Mouse (Mus musculus) testis, adult 2 months (tissue): ENCODE data around the gene Hoxc11. TPM values are rescaled to one million over a fixed set of nuclear protein-coding genes. Genes with fewer than 3 reads are reported as not detected.
A peak's percentile ranks its signal among the peaks of the same experiment; 100 is the strongest.

ENCODE experiments used
- H3K27ac ChIP-seq: fragments of 200-500 bp; 2 replicates; pipeline ENCODE4 v1.5.1; 2012; ENCODE audit warnings: low read depth, low read length; ENCODE audit not compliant: control insufficient read depth, insufficient read depth
- H3K27me3 ChIP-seq: fragments of 200-500 bp; 2 replicates; pipeline ENCODE4 v1.6.1; 2012; ENCODE audit warnings: mild to moderate bottlenecking, low read length, moderate library complexity; ENCODE audit not compliant: control insufficient read depth, insufficient read depth
- H3K36me3 ChIP-seq: fragments of 200-500 bp; 2 replicates; pipeline ENCODE4 v1.6.1; 2012; ENCODE audit warnings: mild to moderate bottlenecking, low read length; ENCODE audit not compliant: control insufficient read depth, insufficient read depth
- H3K4me1 ChIP-seq: fragments of 200-500 bp; 2 replicates; pipeline ENCODE4 v1.6.1; 2012; ENCODE audit warnings: low read length; ENCODE audit not compliant: control insufficient read depth, insufficient read depth
- H3K4me3 ChIP-seq: fragments of 200-500 bp; 2 replicates; pipeline ENCODE4 v1.5.1; 2012; ENCODE audit warnings: low read depth, mild to moderate bottlenecking, low read length, moderate library complexity, mixed read lengths; ENCODE audit not compliant: control insufficient read depth
- CTCF ChIP-seq: fragments of 200-500 bp; IDR thresholded peaks from 2 replicates; pipeline ENCODE4 v1.5.1; 2012; ENCODE audit warnings: low read depth, mild to moderate bottlenecking, inconsistent platforms, low read length, moderate library complexity; ENCODE audit not compliant: control insufficient read depth, insufficient read depth, insufficient replicate concordance
- POLR2A ChIP-seq: fragments of 200-500 bp; IDR thresholded peaks from 2 replicates; pipeline ENCODE4 v1.6.1; 2012; ENCODE audit warnings: low read depth, mild to moderate bottlenecking, inconsistent platforms, low read length, moderate library complexity; ENCODE audit not compliant: control insufficient read depth
- polyA plus RNA-seq: library from polyadenylated mRNA; depleted of rRNA; stranded (reverse); fragments of >200 nt; gene quantifications from 2 replicates; pipeline ENCODE4 v1.2.3, GENCODE M21; 2012

Hoxc11 gene
- polyA plus RNA-seq, 1 experiment = not detected

DNA sequence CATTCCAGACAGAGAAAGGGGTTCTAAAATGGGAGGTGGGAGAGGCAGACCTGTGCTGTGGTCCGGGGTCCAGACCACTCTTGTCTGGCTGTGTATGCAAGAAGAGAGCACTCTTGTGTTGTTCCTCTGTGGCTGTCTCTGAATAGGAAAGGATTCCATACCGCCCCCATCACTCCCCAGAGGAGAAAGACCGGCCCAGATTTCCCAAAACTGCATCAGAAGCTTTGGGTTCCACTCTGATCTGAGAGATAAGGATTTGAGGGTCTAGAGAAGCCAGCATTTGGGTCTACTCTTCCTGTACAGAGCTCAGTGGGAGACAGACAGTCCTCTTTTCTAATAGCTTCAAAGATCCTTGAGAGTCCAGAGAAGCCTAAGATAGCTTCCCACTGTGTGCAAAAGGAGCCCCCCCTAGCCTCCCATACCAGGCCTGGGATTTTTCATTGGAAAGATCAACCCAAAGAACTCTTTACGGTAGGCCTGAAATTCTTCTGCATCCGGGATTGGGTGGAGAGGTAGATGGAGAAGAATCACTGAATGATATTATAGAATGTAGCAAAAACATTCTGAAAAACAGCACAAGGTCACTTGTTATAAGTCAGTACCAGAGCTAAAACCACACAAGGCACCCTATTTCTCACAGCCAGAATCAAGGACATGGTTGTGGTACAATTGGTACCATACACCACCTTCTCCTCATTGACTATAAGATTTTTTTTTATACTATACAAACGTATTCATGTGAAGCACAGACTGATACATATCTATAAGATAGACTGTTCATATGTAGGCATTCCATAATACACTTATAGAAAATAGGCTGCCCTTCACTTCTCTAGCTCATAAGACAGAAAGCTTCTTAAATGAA lies 31.4 kb upstream of the Hoxc11 start:
- Histone ChIP-seq H3K36me3 (no peaks in the 10 kb centered on the region), H3K27me3 (peaks cover 10% of the 10 kb centered on the region), H3K4me1 (peaks cover 11% of the 10 kb centered on the region), H3K27ac (no peak overlapping the region), H3K4me3 (no peak overlapping the region)
- TF ChIP-seq POLR2A = no peak
- no peak for TF ChIP-seq CTCF

DNA sequence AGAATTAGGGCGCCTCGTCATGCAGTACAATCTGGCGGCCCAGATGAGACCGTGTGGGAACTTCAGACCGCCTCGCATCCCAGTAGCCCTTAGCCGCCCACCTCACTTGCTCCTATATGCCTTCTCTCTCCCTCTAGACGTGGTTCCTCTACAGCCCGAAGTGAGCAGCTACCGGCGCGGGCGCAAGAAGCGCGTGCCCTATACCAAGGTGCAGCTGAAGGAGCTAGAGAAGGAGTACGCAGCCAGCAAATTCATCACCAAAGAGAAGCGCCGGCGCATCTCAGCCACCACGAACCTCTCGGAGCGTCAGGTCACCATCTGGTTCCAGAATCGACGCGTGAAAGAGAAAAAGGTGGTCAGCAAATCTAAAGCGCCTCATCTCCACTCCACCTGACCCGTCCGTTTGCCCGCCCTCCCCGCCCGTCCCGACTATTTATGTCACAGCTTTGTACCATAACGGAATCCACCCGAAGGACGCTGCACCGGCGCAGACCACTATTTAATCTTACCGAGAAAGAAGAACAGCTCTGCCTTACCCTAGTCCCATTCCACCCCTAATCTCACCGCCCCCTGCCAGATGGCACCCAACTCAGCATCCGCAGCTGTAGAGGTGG lies 27.1 kb upstream of the Hoxc11 start:
- Histone ChIP-seq H3K27ac (no peak overlapping the region), H3K4me3 (no peak overlapping the region), H3K27me3 (peaks cover 3% of the 10 kb centered on the region), H3K36me3 (no peaks in the 10 kb centered on the region), H3K4me1 (peaks cover 4% of the 10 kb centered on the region)
- TF ChIP-seq POLR2A = no peak
- TF ChIP-seq CTCF = no peak

DNA sequence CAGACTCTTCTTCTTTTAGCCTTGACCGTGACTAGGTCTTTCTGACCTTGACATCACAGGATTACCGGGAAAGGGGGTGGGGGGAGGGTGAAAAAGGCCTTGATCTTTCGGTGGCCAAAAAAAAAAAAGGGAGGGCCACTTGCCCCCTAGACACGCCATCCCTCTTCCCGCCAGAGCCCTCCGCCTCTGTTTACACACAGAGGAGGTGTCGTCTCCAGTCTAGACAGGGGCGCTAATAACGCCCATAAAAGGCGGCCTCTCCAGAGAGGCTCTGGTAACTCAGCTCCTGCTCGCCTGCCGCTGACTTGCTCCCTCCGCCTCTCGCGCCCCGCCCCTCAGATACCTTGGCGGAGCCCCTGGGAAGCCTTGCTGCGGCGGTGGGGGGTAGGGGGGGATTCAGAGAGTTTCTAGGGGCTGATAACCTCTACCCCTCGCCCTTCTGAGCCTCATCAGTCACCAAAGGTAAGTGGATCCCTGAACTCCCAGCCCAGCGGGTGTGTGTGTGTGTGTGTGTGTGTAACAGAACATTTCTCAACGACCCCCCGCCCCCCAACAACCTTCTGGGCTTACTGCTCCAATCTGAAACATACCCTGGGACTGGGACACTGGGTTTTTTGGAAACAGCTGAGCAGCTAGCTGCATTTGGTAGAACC lies 22.4 kb upstream of the Hoxc11 start:
- TF ChIP-seq POLR2A (no peak), CTCF (no peak)
- Histone ChIP-seq H3K27me3 (peaks cover 10% of the 10 kb centered on the region), H3K4me3 (no peak overlapping the region), H3K27ac (no peak overlapping the region), H3K36me3 (no peaks in the 10 kb centered on the region), H3K4me1 (peaks cover 4% of the 10 kb centered on the region)

DNA sequence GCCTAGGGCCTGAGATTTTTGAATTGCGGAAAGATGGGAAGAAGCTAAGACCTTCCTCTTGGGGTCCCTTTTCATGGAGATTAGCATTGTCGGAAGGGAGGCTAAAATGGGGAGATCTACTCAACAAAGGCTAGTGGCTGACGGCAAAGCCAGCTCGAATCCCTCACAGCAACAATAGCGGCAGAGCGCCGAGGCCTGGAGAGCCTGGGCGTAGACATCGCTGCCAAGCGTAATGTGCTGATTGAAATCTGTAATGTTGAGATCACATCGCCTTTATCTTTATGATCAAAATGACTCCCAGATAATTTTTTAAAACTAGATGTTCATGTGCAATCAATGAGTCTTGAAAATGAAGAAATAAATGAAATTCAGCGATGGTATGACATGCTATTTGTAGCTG lies 19.8 kb upstream of the Hoxc11 start:
- H3K27me3 ChIP-seq = peaks cover 12% of the 10 kb centered on the region
- H3K36me3 ChIP-seq = no peaks in the 10 kb centered on the region
- TF ChIP-seq POLR2A = no peak
- TF ChIP-seq CTCF = no peak
- no peak overlapping the region for H3K4me3 ChIP-seq
- H3K27ac ChIP-seq = no peak overlapping the region
- H3K4me1 ChIP-seq = peaks cover 8% of the 10 kb centered on the region

DNA sequence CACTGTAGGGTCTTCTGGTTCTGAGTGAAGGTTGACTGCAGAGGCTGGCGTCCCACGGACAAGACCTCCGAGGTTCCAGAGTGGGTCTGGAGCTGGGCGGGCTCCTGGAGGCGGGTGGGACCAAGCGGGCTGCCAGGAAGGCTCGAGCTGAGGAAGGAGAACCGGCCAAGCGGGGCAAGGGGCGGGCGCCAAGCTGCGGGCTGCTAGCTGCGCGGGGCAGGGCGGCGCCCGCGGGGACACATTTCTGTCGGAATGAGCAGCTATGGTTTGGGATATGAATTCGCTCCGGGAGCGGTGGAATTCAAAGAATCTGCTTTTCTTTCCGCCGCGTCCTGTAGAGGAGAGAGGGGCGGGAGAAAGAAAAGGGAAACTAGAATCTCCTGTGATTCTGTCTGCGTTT lies 19.3 kb upstream of the Hoxc11 start:
- no peak overlapping the region for H3K27ac ChIP-seq
- no peak for TF ChIP-seq POLR2A
- no peak for TF ChIP-seq CTCF
- H3K36me3 ChIP-seq = no peaks in the 10 kb centered on the region
- no peak overlapping the region for H3K4me3 ChIP-seq
- peaks cover 12% of the 10 kb centered on the region for H3K27me3 ChIP-seq
- H3K4me1 ChIP-seq = peaks cover 8% of the 10 kb centered on the region

DNA sequence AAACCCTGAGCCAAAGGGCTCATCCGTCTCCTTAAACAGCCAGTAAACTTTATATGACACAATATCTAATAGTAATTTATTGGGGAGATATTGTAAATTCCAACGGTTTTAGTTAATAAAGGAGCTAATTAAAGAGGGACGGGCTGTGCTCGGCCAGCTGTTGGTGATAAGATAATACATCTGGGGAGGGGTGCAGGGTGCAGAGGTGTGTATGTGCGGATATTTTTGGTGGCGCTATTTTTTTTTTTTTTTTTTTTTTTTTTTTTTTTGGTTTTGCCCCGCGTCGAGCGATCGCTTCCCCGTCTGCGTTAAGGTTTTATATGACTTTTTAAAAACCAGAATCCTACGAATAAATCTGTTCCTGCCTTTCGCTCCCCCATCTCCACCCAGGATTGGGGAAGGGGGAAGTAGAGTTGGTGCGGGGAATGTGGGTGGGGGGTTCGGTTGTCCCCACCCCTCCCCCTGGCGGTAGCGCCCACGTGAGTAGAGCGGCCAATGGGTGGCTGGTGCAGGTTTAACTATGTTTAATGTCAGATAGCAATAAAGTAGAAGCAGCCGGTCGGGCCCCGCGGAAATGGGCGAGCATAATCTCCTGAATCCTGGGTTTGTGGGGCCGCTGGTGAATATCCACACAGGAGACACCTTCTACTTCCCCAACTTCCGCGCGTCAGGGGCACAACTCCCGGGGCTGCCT lies 17.8 kb upstream of the Hoxc11 start, which contains the start of gene Hoxc12:
Gene Hoxc12, plus strand, starts transcription at position 479 of the 694 bp plus-strand sequence.
- Histone ChIP-seq H3K27me3 (peaks cover 12% of the 10 kb centered on the region), H3K27ac (no peak within 1 kb of the TSS), H3K4me3 (peak within 1 kb of the TSS; percentile 21), H3K36me3 (no peaks in the 10 kb centered on the region), H3K4me1 (peaks cover 8% of the 10 kb centered on the region)
- TF ChIP-seq POLR2A (no peak), CTCF (no peak)

DNA sequence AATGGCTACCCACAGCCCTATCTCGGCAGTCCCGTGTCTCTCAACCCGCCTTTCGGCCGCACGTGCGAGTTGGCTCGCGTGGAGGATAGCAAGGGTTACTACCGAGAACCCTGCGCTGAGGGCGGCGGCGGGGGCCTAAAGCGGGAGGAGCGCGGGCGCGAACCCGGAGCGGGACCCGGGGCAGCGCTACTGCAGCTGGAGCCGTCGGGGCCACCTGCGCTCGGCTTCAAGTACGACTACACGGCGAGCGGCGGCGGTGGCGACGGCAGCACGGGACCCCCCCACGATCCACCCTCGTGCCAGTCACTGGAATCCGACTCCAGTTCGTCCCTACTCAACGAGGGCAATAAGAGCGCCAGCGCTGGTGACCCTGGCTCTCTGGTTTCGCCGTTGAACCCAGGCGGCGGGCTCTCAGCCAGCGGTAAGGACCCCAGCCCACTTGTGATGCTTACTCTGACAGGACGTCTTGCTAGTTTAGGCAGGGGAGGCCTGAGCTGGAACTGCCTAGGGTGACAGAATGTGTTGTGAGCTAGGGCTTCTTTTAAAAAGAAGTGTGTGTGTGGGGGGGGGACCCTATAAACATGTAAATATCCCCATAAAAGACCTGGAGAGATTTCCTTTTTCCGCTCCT lies 17.1 kb upstream of the Hoxc11 start:
- no peaks in the 10 kb centered on the region for H3K36me3 ChIP-seq
- peaks cover 6% of the 10 kb centered on the region for H3K4me1 ChIP-seq
- no peak for TF ChIP-seq CTCF
- TF ChIP-seq POLR2A = no peak
- H3K27ac ChIP-seq = no peak overlapping the region
- H3K4me3 ChIP-seq = peak overlapping the region; percentile 21
- H3K27me3 ChIP-seq = peaks cover 12% of the 10 kb centered on the region
